Comparison of ENCODE assay signal across 12 mouse cellular contexts in genomic region chr19:28994870-28995269, GRCm38 (mm10). TPM values are rescaled to one million over a fixed set of nuclear protein-coding genes. Genes with fewer than 3 reads are reported as not detected.
DNase-seq lines count a peak whose midpoint lies in the region; ATAC-seq and TF ChIP-seq lines count a peak whose summit lies in the region.
"Had no signal": no experiment of that assay in that cellular context is flagged by ENCODE, and none has a peak within 500 bp of the region (broad histone marks: within the 10 kb centered on the region; RNA-seq: fewer than 3 reads in every experiment).

No protein-coding gene starts in this region.

- no peak for TF ChIP-seq POLR2A in thymus, adult 2 months (IDR thresholded peaks at IDR 0.05; ENCODE audit: control insufficient read depth, extremely low read depth, insufficient read depth, low read length, poor library complexity)

- no peaks in the 10 kb centered on the region for H3K9me3 ChIP-seq in forebrain, embryonic 14.5 days (replicated peaks; ENCODE audit: control insufficient read depth, low read length)
- H3K9me3 ChIP-seq in forebrain, embryonic 11.5 days (ENCODE audit: control insufficient read depth, low read length): no peaks in the 10 kb centered on the region
- H3K9me3 ChIP-seq in midbrain, embryonic 12.5 days: no peaks in the 10 kb centered on the region
- no peaks in the 10 kb centered on the region for H3K9me3 ChIP-seq in midbrain, embryonic 11.5 days (ENCODE audit: control insufficient read depth, low read length)
- no peaks in the 10 kb centered on the region for H3K9me3 ChIP-seq in hindbrain, postnatal 0 days (ENCODE audit: low read length)
- H3K9me3 ChIP-seq: embryonic facial prominence, embryonic 13.5 days; limb, embryonic 12.5 days had no signal

- peaks cover 36% of the 10 kb centered on the region for H3K36me3 ChIP-seq in forebrain, embryonic 14.5 days (ENCODE audit: control insufficient read depth, insufficient read depth, low read length)
- H3K36me3 ChIP-seq in forebrain, embryonic 11.5 days (ENCODE audit: control insufficient read depth, insufficient read depth, low read length): peaks cover under 1% of the 10 kb centered on the region; the same call in 1 of the 2 replicates
- H3K36me3 ChIP-seq in midbrain, embryonic 12.5 days: peaks cover 40% of the 10 kb centered on the region
- H3K36me3 ChIP-seq in midbrain, embryonic 11.5 days (ENCODE audit: control insufficient read depth, insufficient read depth, low read length): peaks cover 5% of the 10 kb centered on the region; the same call in 1 of the 2 replicates
- H3K36me3 ChIP-seq in hindbrain, postnatal 0 days (ENCODE audit: insufficient read depth, low read length): 0 out of 2 replicates have a peak, but pooled peaks cover 6% of the 10 kb centered on the region
- peaks cover 27% of the 10 kb centered on the region for H3K36me3 ChIP-seq in thymus, adult 2 months (ENCODE audit: control insufficient read depth, insufficient read depth, low read length)

- ATAC-seq in forebrain, embryonic 14.5 days: no peak
- no peak for ATAC-seq in forebrain, embryonic 11.5 days (replicated peaks; ENCODE audit: low FRiP score)
- ATAC-seq in midbrain, embryonic 12.5 days (ENCODE audit: low FRiP score, low read depth): no peak
- ATAC-seq in midbrain, embryonic 11.5 days (ENCODE audit: low FRiP score): no peak
- peak; percentile 85 for ATAC-seq in hindbrain, postnatal 0 days
- ATAC-seq: intestine, embryonic 16.5 days had no signal

- no peak for TF ChIP-seq CTCF in hindbrain, postnatal 0 days (IDR thresholded peaks at IDR 0.05; ENCODE audit: low read depth)
- no peak for TF ChIP-seq CTCF in thymus, adult 2 months (IDR thresholded peaks at IDR 0.05; ENCODE audit: borderline replicate concordance, control insufficient read depth, extremely low read depth, insufficient read depth, low read length, poor library complexity)

- DNase-seq in forebrain, embryonic 14.5 days (ENCODE audit: low spot score): peak; percentile 65
- no peak for DNase-seq in forebrain, embryonic 11.5 days (ENCODE audit: low spot score)
- no peak for DNase-seq in midbrain, embryonic 11.5 days (ENCODE audit: low spot score, missing footprints)
- DNase-seq in hindbrain, postnatal 0 days (ENCODE audit: low spot score): peak; percentile 79
- DNase-seq in right cerebral cortex, postnatal 4 days: peak; percentile 21
- no peak for DNase-seq in thymus, adult 2 months
- DNase-seq in adrenal gland, postnatal 4 days (ENCODE audit: low spot score in 2 of 2): no peak
- DNase-seq: adrenal gland, adult 2 months had no signal

- WGBS in forebrain, embryonic 14.5 days: 55% methylated on average over 7 of the region's 7 CpGs
- 89% methylated on average over 7 of the region's 7 CpGs for WGBS in forebrain, embryonic 11.5 days
- 80% methylated on average over 7 of the region's 7 CpGs for WGBS in midbrain, embryonic 12.5 days
- WGBS in midbrain, embryonic 11.5 days: 83% methylated on average over 7 of the region's 7 CpGs
- WGBS in hindbrain, postnatal 0 days: 34% methylated on average over 7 of the region's 7 CpGs
- 90% methylated on average over 7 of the region's 7 CpGs for WGBS in thymus, adult 2 months

- no peaks in the 10 kb centered on the region for H3K27me3 ChIP-seq in forebrain, embryonic 14.5 days (replicated peaks; ENCODE audit: control insufficient read depth, insufficient read depth, low read length)
- no peaks in the 10 kb centered on the region for H3K27me3 ChIP-seq in forebrain, embryonic 11.5 days (ENCODE audit: control insufficient read depth, insufficient read depth, low read length)
- H3K27me3 ChIP-seq in midbrain, embryonic 12.5 days: no peaks in the 10 kb centered on the region
- no peaks in the 10 kb centered on the region for H3K27me3 ChIP-seq in midbrain, embryonic 11.5 days (ENCODE audit: control insufficient read depth, insufficient read depth, low read length)
- H3K27me3 ChIP-seq in hindbrain, postnatal 0 days (ENCODE audit: insufficient read depth, low read length): no peaks in the 10 kb centered on the region
- H3K27me3 ChIP-seq in thymus, adult 2 months (ENCODE audit: control insufficient read depth, insufficient read depth, low read length): no peaks in the 10 kb centered on the region
- H3K27me3 ChIP-seq: embryonic facial prominence, embryonic 13.5 days; limb, embryonic 12.5 days had no signal

- H3K27ac ChIP-seq in forebrain, embryonic 14.5 days (ENCODE audit: low read depth, low read length): 0 out of 2 replicates have a peak overlapping the region, but pooled peaks have one; percentile 9
- H3K27ac ChIP-seq in forebrain, embryonic 11.5 days (ENCODE audit: low read depth, low read length): no peak overlapping the region
- H3K27ac ChIP-seq in midbrain, embryonic 12.5 days (replicated peaks): no peak overlapping the region
- no peak overlapping the region for H3K27ac ChIP-seq in midbrain, embryonic 11.5 days (ENCODE audit: low read depth, low read length)
- H3K27ac ChIP-seq in hindbrain, postnatal 0 days: peak overlapping the region; percentile 70
- H3K27ac ChIP-seq in thymus, adult 2 months (ENCODE audit: control insufficient read depth, insufficient read depth, low read length): no peak overlapping the region
- H3K27ac ChIP-seq: embryonic facial prominence, embryonic 13.5 days; limb, embryonic 12.5 days had no signal

- no peak overlapping the region for H3K9ac ChIP-seq in forebrain, embryonic 14.5 days (ENCODE audit: low read length)
- no peak overlapping the region for H3K9ac ChIP-seq in forebrain, embryonic 11.5 days (ENCODE audit: low read length)
- H3K9ac ChIP-seq in midbrain, embryonic 12.5 days (replicated peaks): 0 out of 2 replicates have a peak overlapping the region, but pooled peaks have one; percentile 1
- H3K9ac ChIP-seq in midbrain, embryonic 11.5 days (ENCODE audit: low read length): no peak overlapping the region
- no peak overlapping the region for H3K9ac ChIP-seq in hindbrain, postnatal 0 days (replicated peaks; ENCODE audit: low read length)
- H3K9ac ChIP-seq: embryonic facial prominence, embryonic 13.5 days; limb, embryonic 12.5 days had no signal

- no peak overlapping the region for H3K4me3 ChIP-seq in forebrain, embryonic 14.5 days (ENCODE audit: low read depth, low read length)
- H3K4me3 ChIP-seq in forebrain, embryonic 11.5 days (ENCODE audit: low read depth, low read length): no peak overlapping the region
- no peak overlapping the region for H3K4me3 ChIP-seq in midbrain, embryonic 12.5 days
- H3K4me3 ChIP-seq in midbrain, embryonic 11.5 days (ENCODE audit: low read depth, low read length): no peak overlapping the region
- H3K4me3 ChIP-seq in hindbrain, postnatal 0 days (ENCODE audit: low read length): no peak overlapping the region
- no peak overlapping the region for H3K4me3 ChIP-seq in thymus, adult 2 months (ENCODE audit: control insufficient read depth, insufficient read depth, low read length)
- H3K4me3 ChIP-seq: embryonic facial prominence, embryonic 13.5 days; limb, embryonic 12.5 days had no signal

- no peak overlapping the region for H3K4me2 ChIP-seq in forebrain, embryonic 14.5 days (ENCODE audit: low read length)
- H3K4me2 ChIP-seq in forebrain, embryonic 11.5 days (ENCODE audit: low read depth, low read length, severe bottlenecking): no peak overlapping the region
- H3K4me2 ChIP-seq in midbrain, embryonic 12.5 days (replicated peaks): no peak overlapping the region
- no peak overlapping the region for H3K4me2 ChIP-seq in midbrain, embryonic 11.5 days
- no peak overlapping the region for H3K4me2 ChIP-seq in hindbrain, postnatal 0 days (ENCODE audit: low read depth, low read length)
- H3K4me2 ChIP-seq: embryonic facial prominence, embryonic 13.5 days; limb, embryonic 12.5 days had no signal

- H3K4me1 ChIP-seq in forebrain, embryonic 14.5 days (ENCODE audit: control insufficient read depth, insufficient read depth, low read length): peaks cover 13% of the 10 kb centered on the region
- H3K4me1 ChIP-seq in forebrain, embryonic 11.5 days (replicated peaks; ENCODE audit: control insufficient read depth, insufficient read depth, low read length): no peaks in the 10 kb centered on the region; the same call in 1 of the 2 replicates
- peaks cover 8% of the 10 kb centered on the region for H3K4me1 ChIP-seq in midbrain, embryonic 12.5 days
- peaks cover 7% of the 10 kb centered on the region for H3K4me1 ChIP-seq in midbrain, embryonic 11.5 days (ENCODE audit: control insufficient read depth, insufficient read depth, low read length)
- H3K4me1 ChIP-seq in hindbrain, postnatal 0 days (ENCODE audit: insufficient read depth, low read length): 0 out of 2 replicates have a peak, but pooled peaks cover 3% of the 10 kb centered on the region
- H3K4me1 ChIP-seq in thymus, adult 2 months (replicated peaks; ENCODE audit: control insufficient read depth, insufficient read depth, low read length): peaks cover 7% of the 10 kb centered on the region

RNA-seq across cellular contexts. Expression of gene Cdc37l1, which starts 4.7 kb away (rescaled TPM):
- polyA plus RNA-seq in forebrain, embryonic 14.5 days (2014; fragmentation: Nextera tagmentation; extraction: Ambion mirVana): 42.0 and 55.0 TPM in 2 replicates
- 52.0 and 55.7 TPM in 2 replicates for polyA plus RNA-seq in forebrain, embryonic 11.5 days (2014; fragmentation: Nextera tagmentation; extraction: Ambion mirVana)
- 59.2 and 60.5 TPM in 2 replicates for polyA plus RNA-seq in midbrain, embryonic 12.5 days (2016; fragmentation: Nextera tagmentation; extraction: Ambion mirVana)
- 45.5 and 52.9 TPM in 2 replicates for polyA plus RNA-seq in midbrain, embryonic 11.5 days (2014; fragmentation: Nextera tagmentation; extraction: Ambion mirVana)
- total RNA-seq in hindbrain, postnatal 0 days (2014; rRNA removed): 40.0 and 61.8 TPM in 2 replicates
- polyA plus RNA-seq in hindbrain, postnatal 0 days (2015; fragmentation: Nextera tagmentation; extraction: Ambion mirVana): 34.6 and 36.2 TPM in 2 replicates
- 21.4 and 26.0 TPM in 2 replicates for polyA plus RNA-seq in thymus, adult 2 months (2012; rRNA removed)
- 10 to 100 TPM; 44.8 to 46.0 TPM for total RNA-seq in adrenal gland, postnatal 4 days (2021)

RNA-seq across cellular contexts. Expression of gene 4430402I18Rik, which starts 27.3 kb away (rescaled TPM):
- polyA plus RNA-seq in forebrain, embryonic 14.5 days (2014; fragmentation: Nextera tagmentation; extraction: Ambion mirVana): 2.0 and 2.1 TPM in 2 replicates
- 0.19 and 1.2 TPM in 2 replicates for polyA plus RNA-seq in forebrain, embryonic 11.5 days (2014; fragmentation: Nextera tagmentation; extraction: Ambion mirVana)
- 0.17 and 0.64 TPM in 2 replicates for polyA plus RNA-seq in midbrain, embryonic 12.5 days (2016; fragmentation: Nextera tagmentation; extraction: Ambion mirVana)
- polyA plus RNA-seq in midbrain, embryonic 11.5 days (2014; fragmentation: Nextera tagmentation; extraction: Ambion mirVana): 0.46 and 0.63 TPM in 2 replicates
- 1.1 and 1.7 TPM in 2 replicates for total RNA-seq in hindbrain, postnatal 0 days (2014; rRNA removed)
- polyA plus RNA-seq in hindbrain, postnatal 0 days (2015; fragmentation: Nextera tagmentation; extraction: Ambion mirVana): 2.4 and 3.0 TPM in 2 replicates
- polyA plus RNA-seq in thymus, adult 2 months (2012; rRNA removed): 0.78 and 1.5 TPM in 2 replicates
- total RNA-seq in adrenal gland, postnatal 4 days (2021): 1 to 10 TPM; 6.3 to 6.4 TPM

RNA-seq across cellular contexts. Expression of gene Plpp6, which starts 31.1 kb away (rescaled TPM):
- 9.8 and 11.4 TPM in 2 replicates for polyA plus RNA-seq in forebrain, embryonic 14.5 days (2014; fragmentation: Nextera tagmentation; extraction: Ambion mirVana)
- polyA plus RNA-seq in forebrain, embryonic 11.5 days (2014; fragmentation: Nextera tagmentation; extraction: Ambion mirVana): 6.1 and 6.4 TPM in 2 replicates
- polyA plus RNA-seq in midbrain, embryonic 12.5 days (2016; fragmentation: Nextera tagmentation; extraction: Ambion mirVana): 8.2 and 9.6 TPM in 2 replicates
- polyA plus RNA-seq in midbrain, embryonic 11.5 days (2014; fragmentation: Nextera tagmentation; extraction: Ambion mirVana): 7.3 and 8.8 TPM in 2 replicates
- 20.9 and 21.6 TPM in 2 replicates for total RNA-seq in hindbrain, postnatal 0 days (2014; rRNA removed)
- 13.8 and 14.2 TPM in 2 replicates for polyA plus RNA-seq in hindbrain, postnatal 0 days (2015; fragmentation: Nextera tagmentation; extraction: Ambion mirVana)
- polyA plus RNA-seq in thymus, adult 2 months (2012; rRNA removed): 12.0 and 18.4 TPM in 2 replicates
- 10 to 100 TPM; 22.7 to 26.9 TPM for total RNA-seq in adrenal gland, postnatal 4 days (2021)

RNA-seq across cellular contexts. Expression of gene Ak3, which starts 52.9 kb away (rescaled TPM):
- 76.8 and 83.2 TPM in 2 replicates for polyA plus RNA-seq in forebrain, embryonic 14.5 days (2014; fragmentation: Nextera tagmentation; extraction: Ambion mirVana)
- polyA plus RNA-seq in forebrain, embryonic 11.5 days (2014; fragmentation: Nextera tagmentation; extraction: Ambion mirVana): 83.8 and 88.7 TPM in 2 replicates
- 77.2 and 78.0 TPM in 2 replicates for polyA plus RNA-seq in midbrain, embryonic 12.5 days (2016; fragmentation: Nextera tagmentation; extraction: Ambion mirVana)
- polyA plus RNA-seq in midbrain, embryonic 11.5 days (2014; fragmentation: Nextera tagmentation; extraction: Ambion mirVana): 96.7 and 97.2 TPM in 2 replicates
- 86.9 and 90.1 TPM in 2 replicates for total RNA-seq in hindbrain, postnatal 0 days (2014; rRNA removed)
- polyA plus RNA-seq in hindbrain, postnatal 0 days (2015; fragmentation: Nextera tagmentation; extraction: Ambion mirVana): 67.4 and 71.2 TPM in 2 replicates
- 43.3 and 50.9 TPM in 2 replicates for polyA plus RNA-seq in thymus, adult 2 months (2012; rRNA removed)
- 100 to 1,000 TPM; 146 to 153 TPM for total RNA-seq in adrenal gland, postnatal 4 days (2021)

Comparison
In these comparisons a context has a peak if more than half of its experiments do, and no peak if none do; other contexts are left out.
1. DNase-seq: peak in forebrain, embryonic 14.5 days (single experiment), hindbrain, postnatal 0 days (single experiment) and right cerebral cortex, postnatal 4 days (single experiment); none in forebrain, embryonic 11.5 days (single experiment), midbrain, embryonic 11.5 days (single experiment), thymus, adult 2 months (single experiment) and adrenal gland, postnatal 4 days (0 of 2).
2. H3K27ac ChIP-seq: peak in forebrain, embryonic 14.5 days (single experiment) and hindbrain, postnatal 0 days (single experiment); none in forebrain, embryonic 11.5 days (single experiment), midbrain, embryonic 12.5 days (single experiment), midbrain, embryonic 11.5 days (single experiment) and thymus, adult 2 months (single experiment).